Mouse (Mus musculus) cerebellum, postnatal 10 days (tissue): Measurements from ENCODE around the gene Zfp704.

Experiments
- DNase-seq, 2 experiments: peaks; one replicate each; pipeline ENCODE4 v3.0.0; 2021; ENCODE audit warnings: mixed read lengths in 2 of 2

Zfp704 gene

DNA sequence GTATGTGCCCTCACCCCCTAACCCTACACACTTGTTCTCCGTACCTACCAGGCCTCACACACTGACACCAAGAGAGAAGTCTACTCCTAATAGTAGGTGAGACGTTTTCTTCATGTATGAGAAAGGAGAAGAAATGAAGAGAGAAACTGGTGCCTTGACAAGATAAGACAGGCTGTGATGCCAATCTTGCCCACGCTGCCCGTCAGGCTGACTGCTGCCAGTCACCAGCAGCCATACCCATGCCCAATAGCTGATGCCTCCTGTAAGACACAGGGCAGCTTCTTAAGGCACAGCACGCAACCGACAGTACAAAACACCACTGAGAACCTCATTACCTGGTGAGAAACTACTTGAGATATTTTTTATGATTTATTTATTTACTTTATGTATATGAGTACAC lies 55.0 kb downstream of the Zfp704 start:
- DNase-seq: no peak

GRCm38 (mm10) chr3:9552332-9552731 lies 57.6 kb downstream of the Zfp704 start:
- DNase-seq: no peak

DNA sequence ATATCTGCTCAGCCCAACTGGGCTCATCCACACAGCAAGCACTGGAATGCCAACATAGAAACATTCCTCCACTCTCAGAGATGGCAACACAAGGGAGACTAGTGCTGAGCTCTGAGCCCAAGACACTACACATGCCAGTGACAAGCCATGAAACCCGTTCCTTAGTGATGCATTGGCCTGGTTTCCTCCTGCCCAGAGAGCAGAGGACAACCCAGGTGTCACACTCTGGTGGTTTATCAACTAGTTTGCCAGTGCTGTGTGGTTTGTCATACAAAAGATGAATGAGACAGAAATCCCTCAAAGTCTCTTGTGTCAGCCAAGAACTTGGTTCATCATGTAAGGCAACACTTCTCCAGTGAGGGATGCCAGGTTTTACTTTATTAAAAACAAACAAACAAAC lies 59.0 kb downstream of the Zfp704 start:
- DNase-seq: no peak

- DNase-seq: no peak
Measured at GRCm38 (mm10) chr3:9549815-9550214, 60.1 kb downstream of the Zfp704 start.

- DNase-seq: no peak
Measured at GRCm38 (mm10) chr3:9548188-9548587, 61.7 kb downstream of the Zfp704 start.

GRCm38 (mm10) chr3:9546882-9547620 lies 62.8 kb downstream of the Zfp704 start:
- no peak for DNase-seq

GRCm38 (mm10) chr3:9544421-9544820 lies 65.5 kb downstream of the Zfp704 start:
- no peak for DNase-seq

- no peak for DNase-seq
Measured at GRCm38 (mm10) chr3:9543916-9544315, 66.0 kb downstream of the Zfp704 start.

DNA sequence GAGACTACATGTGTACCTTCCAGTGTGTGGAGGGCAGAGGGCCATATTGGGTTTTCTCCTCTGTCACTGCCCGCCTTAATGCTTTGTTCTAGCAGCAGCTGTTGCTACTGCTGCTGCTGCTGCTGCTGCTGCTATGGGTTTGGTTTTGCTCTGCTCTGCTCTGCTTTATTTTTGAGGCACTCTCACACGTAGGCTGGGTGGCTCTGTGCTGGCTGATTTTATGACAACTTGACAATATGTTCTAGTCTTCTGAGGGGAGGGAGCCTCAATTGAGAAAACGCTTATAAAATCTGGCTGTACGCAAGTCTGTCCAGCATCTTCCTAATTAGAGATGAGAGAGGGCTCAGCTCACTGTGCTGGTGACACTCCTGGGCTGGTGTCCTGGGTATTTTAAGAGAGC lies 66.4 kb downstream of the Zfp704 start:
- DNase-seq: no peak

- no peak for DNase-seq
Measured at GRCm38 (mm10) chr3:9541561-9541960, 68.3 kb downstream of the Zfp704 start.

DNA sequence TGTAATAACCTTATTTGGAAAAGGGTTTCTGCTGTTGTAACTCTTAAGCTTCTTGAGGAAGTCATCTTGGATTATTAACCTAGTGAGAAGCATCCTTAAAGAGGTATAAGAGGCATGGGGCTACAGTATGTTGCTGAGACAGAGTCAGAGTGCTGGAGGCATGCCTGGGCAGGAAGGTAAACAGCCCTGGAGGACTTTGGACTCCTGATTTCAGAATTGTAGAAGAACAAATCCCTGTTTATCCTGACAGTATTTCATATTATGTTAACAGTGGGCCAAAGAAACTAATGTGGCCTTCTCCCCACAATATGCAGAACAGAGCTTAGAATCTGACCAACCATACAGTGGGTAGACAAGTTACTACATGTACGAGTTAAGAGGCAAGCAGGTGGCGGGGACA lies 71.4 kb downstream of the Zfp704 start:
- no peak for DNase-seq

- no peak for DNase-seq
Measured at GRCm38 (mm10) chr3:9537889-9538288, 72.0 kb downstream of the Zfp704 start.

DNA sequence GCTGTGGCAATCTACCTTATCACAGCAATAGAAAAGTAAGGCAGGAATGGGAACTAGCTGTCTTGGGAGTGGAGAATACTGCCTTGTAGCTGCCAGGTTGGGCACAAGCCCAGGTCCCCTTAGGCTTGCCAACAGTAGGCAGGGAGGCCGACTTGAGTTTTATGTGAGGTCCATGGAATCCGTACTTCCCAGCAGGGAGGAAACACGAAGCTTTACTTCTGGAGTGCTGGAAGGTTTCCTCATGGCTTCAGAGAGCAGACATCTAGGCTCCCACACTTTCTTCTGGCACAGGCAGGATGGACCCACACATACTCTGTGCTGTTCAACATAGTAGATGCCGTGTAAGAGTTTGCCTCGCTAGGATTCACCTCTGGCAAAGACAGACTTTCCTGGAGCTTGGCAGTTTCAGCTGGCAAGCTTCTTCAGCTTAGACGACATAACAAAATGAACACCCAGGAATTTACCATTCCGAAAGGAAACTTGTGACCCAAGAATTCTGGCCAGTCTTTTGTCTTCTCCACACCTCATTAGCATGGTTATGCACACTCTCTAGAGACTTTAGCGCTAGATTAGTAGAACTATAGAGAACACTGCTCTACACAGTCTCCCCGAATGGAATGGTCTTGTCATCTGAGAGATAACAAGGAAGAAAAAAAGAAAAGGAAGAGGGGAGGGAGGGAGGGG lies 79.6 kb downstream of the Zfp704 start:
- DNase-seq: peak; percentile 77 to 87

- no peak for DNase-seq
Measured at GRCm38 (mm10) chr3:9524429-9524828, 85.5 kb downstream of the Zfp704 start.

DNA sequence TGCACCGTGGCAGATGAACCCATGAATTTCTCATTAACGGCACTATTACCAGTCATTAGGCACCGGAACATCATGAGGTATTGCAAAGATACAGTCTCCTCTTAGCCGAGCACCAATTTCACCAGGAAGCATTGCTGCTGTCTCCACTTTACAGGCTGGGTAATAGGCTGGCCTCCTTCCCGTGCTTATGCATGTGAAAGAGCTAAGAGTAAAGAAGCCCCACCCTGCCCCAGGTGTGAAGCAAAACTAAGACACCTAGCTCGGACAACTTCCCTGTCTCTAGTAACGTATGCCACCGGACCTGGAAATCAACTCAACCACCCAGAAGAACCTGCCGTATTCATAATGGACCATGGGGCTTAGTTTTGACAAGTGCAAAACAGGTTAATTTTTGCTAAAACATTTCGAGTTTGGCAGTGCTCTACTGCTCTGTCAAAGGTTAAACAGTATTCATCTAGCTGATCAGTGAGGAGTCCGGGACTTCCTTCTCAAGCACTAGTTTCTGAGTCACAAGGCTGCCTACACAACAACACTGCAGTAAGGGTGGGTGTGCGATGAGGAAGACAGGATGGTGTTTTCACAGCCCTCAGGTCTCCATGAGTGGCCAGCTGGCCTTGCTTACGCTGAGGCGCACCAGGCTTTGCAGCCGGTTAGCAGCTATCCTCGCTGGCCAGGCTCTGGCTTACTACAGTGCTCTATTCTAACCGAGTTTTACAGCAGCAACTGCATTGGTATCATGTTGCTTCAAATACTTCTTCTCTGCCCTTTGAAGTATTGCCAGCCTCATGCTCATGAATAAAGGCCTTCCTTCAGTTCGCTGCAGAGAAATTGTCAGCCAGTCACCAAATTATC lies 86.6 kb downstream of the Zfp704 start:
- DNase-seq: peak; percentile 46 to 56

DNA sequence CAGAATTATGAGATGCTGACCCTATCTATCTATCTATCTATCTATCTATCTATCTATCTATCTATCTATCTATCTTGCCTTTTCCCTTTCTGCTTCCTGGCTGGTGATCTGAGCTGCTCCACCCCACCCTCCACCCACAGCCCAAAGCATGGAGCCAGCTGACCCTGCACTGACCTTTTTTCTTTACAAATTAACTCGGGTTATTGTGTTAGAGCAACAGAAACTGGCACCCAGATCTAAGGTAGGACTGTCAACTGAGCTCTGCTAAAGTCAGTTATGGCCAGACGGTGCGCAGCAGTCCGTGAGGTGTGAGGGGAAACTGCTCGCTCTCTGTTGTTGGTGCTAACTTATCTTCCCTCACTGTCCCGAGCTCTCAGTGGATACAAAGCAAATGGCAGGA lies 87.9 kb downstream of the Zfp704 start:
- DNase-seq: no peak

GRCm38 (mm10) chr3:9520728-9521054 lies 89.2 kb downstream of the Zfp704 start:
- DNase-seq: no peak

GRCm38 (mm10) chr3:9520051-9520727 lies 89.7 kb downstream of the Zfp704 start:
- DNase-seq: peak; percentile 94 to 95

GRCm38 (mm10) chr3:9519491-9519890 lies 90.4 kb downstream of the Zfp704 start:
- no peak for DNase-seq

DNA sequence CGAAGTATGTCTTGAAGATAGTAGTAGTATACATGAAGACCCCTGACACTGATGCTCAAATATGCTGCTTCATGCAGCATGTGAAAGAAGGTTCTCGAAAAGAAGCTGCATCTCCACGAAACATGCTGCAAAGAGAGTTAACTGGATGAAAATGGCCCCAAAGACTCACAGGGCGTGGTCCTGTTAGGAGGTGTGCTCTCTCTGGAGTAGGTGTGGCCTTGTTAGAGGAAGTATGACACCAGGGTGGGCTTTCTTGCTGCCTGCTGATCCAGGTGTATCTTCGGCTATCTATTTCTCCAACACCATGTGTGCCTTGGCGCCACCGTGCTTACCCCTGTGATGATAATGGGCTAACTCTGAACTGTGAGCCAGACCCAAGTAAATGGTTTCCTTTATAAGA lies 90.9 kb downstream of the Zfp704 start:
- no peak for DNase-seq

DNA sequence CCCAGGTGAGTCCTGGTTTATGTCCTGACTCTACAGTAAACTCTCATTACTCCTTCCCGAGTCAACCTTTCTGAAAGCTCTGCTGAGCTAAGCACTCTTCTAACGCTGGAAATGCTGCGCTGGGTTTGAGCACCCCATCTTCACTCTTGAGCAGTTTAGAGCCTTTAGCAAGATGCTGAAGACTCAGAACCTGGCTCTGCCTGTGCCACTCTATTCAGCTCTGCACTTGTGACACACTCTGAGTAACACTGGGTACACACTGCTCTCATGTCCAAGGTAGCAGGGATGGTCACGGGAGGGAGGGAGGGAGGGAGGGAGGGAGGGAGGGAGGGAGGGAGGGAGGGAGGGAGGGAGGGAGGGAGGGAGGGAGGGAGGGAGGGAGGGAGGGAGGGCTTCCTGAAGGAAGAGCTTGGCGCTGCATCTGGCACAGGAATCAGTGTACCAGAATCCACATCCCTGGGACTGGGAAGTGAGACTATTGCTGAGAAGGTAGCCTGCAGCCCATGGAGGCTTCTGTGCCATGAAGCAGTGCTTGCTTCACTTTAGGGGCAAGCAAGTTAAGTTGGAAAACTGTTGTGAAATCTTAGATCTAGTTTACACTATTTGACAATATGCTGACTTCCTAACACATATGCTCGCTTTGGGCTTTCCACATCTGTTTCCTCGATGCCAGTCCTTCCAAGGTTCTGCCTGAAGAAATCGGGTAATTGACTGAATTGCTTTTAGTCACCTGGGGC lies 93.6 kb downstream of the Zfp704 start:
- no peak for DNase-seq

DNA sequence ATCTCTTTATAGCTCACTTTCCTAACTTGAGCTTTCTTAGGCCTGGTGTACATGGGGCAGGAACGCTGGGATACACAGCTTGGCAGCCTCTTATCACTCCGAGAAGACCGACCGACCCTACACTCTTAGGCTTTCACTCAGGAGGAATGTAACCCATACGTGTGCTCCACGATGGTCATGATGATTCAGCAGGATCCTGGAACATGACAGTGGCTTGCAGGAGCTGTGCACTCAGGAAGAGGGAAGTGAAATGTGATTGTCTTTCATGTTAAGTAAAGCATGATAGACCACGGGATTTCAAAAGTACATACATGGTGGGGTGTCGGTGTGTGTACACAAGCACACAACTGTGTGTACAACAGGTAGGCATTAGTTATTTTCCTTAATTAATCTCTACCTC lies 94.4 kb downstream of the Zfp704 start:
- no peak for DNase-seq
